Mouse (Mus musculus) liver, embryonic 12.5 days (tissue): Measurements from ENCODE around the gene Adcy4. TPM values are rescaled to one million over a fixed set of nuclear protein-coding genes. Genes with fewer than 3 reads are reported as not detected.
A peak's percentile ranks its signal among the peaks of the same experiment; 100 is the strongest.

Source experiments
- ATAC-seq: fragments of 200-750 bp; cut with Nextera tagmentation; 2 replicates; pipeline ENCODE4 v1.8.0; 2017; ENCODE audit warnings: moderate number of reproducible peaks, mild to moderate bottlenecking, moderate library complexity
- H3K27ac ChIP-seq: fragments of 300-500 bp; sonication (generic); 2 replicates; pipeline ENCODE4 v1.5.1; 2016; ENCODE audit warnings: mild to moderate bottlenecking
- H3K27me3 ChIP-seq: fragments of 300-500 bp; sonication (generic); replicated peaks from 2 replicates; pipeline ENCODE4 v1.6.1; 2016; ENCODE audit warnings: mild to moderate bottlenecking, moderate library complexity
- H3K36me3 ChIP-seq: fragments of 300-500 bp; sonication (generic); 2 replicates; pipeline ENCODE4 v1.6.1; 2016; ENCODE audit warnings: mild to moderate bottlenecking, moderate library complexity
- H3K4me1 ChIP-seq: fragments of 300-500 bp; sonication (generic); 2 replicates; pipeline ENCODE4 v1.6.1; 2016
- H3K4me2 ChIP-seq: fragments of 300-500 bp; sonication (generic); 2 replicates; pipeline ENCODE4 v1.6.1; 2016; ENCODE audit warnings: mild to moderate bottlenecking, moderate library complexity
- H3K4me3 ChIP-seq: fragments of 300-500 bp; sonication (generic); 2 replicates; pipeline ENCODE4 v1.5.1; 2016; ENCODE audit warnings: mild to moderate bottlenecking, moderate library complexity
- H3K9ac ChIP-seq: fragments of 300-500 bp; sonication (generic); 2 replicates; pipeline ENCODE4 v1.6.1; 2016; ENCODE audit warnings: mild to moderate bottlenecking, moderate library complexity
- H3K9me3 ChIP-seq: fragments of 300-500 bp; sonication (generic); replicated peaks from 2 replicates; pipeline ENCODE4 v1.6.1; 2016; ENCODE audit warnings: mild to moderate bottlenecking, moderate library complexity
- WGBS: fragments of 180-500 bp; shearing (Covaris S2); methylation state at CpG from one replicate; pipeline ENCODE4 v1.1.7; 2016; ENCODE audit not compliant: insufficient replicate concordance; 5-methylcytosine and 5-hydroxymethylcytosine counted together
- polyA plus RNA-seq: library from polyadenylated mRNA; unstranded; fragments of >200 nt; fragmentation: Nextera tagmentation; extraction: Ambion mirVana; gene quantifications from 2 replicates; pipeline ENCODE4 v1.2.1, GENCODE M21; 2016

Gene Adcy4
- polyA plus RNA-seq, 1 experiment from 2014 or later = 3.6 TPM

GRCm38 (mm10) chr14:55822991-55823762 is 39.3 kb upstream of the Adcy4 start, which contains the start of gene Nfatc4:
Nfatc4 (plus strand) TSS chr14:55823144.
- Histone ChIP-seq H3K4me1 (peaks cover 45% of the 10 kb centered on the region), H3K9ac (peak within 1 kb of the TSS; percentile 61), H3K4me2 (peak within 1 kb of the TSS; percentile 82), H3K9me3 (no peaks in the 10 kb centered on the region), H3K27me3 (peaks cover 59% of the 10 kb centered on the region), H3K27ac (peak within 1 kb of the TSS; percentile 53), H3K4me3 (peak within 1 kb of the TSS; percentile 54), H3K36me3 (no peaks in the 10 kb centered on the region)
- under 1% methylated on average over 43 of the region's 46 CpGs for WGBS
- peak; percentile 50 for ATAC-seq

- Histone ChIP-seq H3K4me2 (peak overlapping the region; percentile 82), H3K9me3 (no peaks in the 10 kb centered on the region), H3K27ac (peak overlapping the region; percentile 53), H3K9ac (peak overlapping the region; percentile 61; the same call in 1 of the 2 replicates), H3K4me3 (peak overlapping the region; percentile 54), H3K4me1 (peaks cover 41% of the 10 kb centered on the region), H3K27me3 (peaks cover 53% of the 10 kb centered on the region), H3K36me3 (no peaks in the 10 kb centered on the region)
- ATAC-seq = peak; percentile 40; the same call in 1 of the 2 replicates
- 4% methylated on average over 13 of the region's 13 CpGs for WGBS
These were observed 38.6 kb upstream of the Adcy4 start for GRCm38 (mm10) chr14:55822435-55822990.

- WGBS = 67% methylated on average over 9 of the region's 9 CpGs
- no peaks in the 10 kb centered on the region for H3K9me3 ChIP-seq
These were observed 36.7 kb upstream of the Adcy4 start for GRCm38 (mm10) chr14:55820576-55820975.

GRCm38 (mm10) chr14:55819845-55820405 is 36.0 kb upstream of the Adcy4 start:
- no peak overlapping the region for H3K9ac ChIP-seq

More at GRCm38 (mm10) chr14:55820576-55820975, 36.7 kb upstream of the Adcy4 start:
- no peak for ATAC-seq
- Histone ChIP-seq H3K27me3 (peaks cover 34% of the 10 kb centered on the region), H3K27ac (no peak overlapping the region), H3K36me3 (no peaks in the 10 kb centered on the region), H3K9ac (no peak overlapping the region), H3K4me3 (no peak overlapping the region), H3K4me2 (no peak overlapping the region), H3K4me1 (peaks cover 29% of the 10 kb centered on the region)

GRCm38 (mm10) chr14:55815310-55815751 is 31.4 kb upstream of the Adcy4 start:
- 0 out of 2 replicates have a peak, but pooled peaks have one; percentile 15 for ATAC-seq
- Histone ChIP-seq H3K4me1 (0 out of 2 replicates have a peak, but pooled peaks cover 9% of the 10 kb centered on the region), H3K27me3 (peaks cover 9% of the 10 kb centered on the region), H3K4me3 (peak overlapping the region; percentile 38), H3K4me2 (peak overlapping the region; percentile 59), H3K36me3 (no peaks in the 10 kb centered on the region), H3K9ac (no peak overlapping the region), H3K27ac (no peak overlapping the region), H3K9me3 (no peaks in the 10 kb centered on the region)
- WGBS = 29% methylated on average over 17 of the region's 17 CpGs

More at GRCm38 (mm10) chr14:55819845-55820405, 36.0 kb upstream of the Adcy4 start:
- peaks cover 27% of the 10 kb centered on the region for H3K4me1 ChIP-seq
- H3K4me2 ChIP-seq = no peak overlapping the region
- no peaks in the 10 kb centered on the region for H3K9me3 ChIP-seq
- peaks cover 34% of the 10 kb centered on the region for H3K27me3 ChIP-seq
- H3K36me3 ChIP-seq = no peaks in the 10 kb centered on the region
- ATAC-seq = no peak
- H3K4me3 ChIP-seq = no peak overlapping the region
- no peak overlapping the region for H3K27ac ChIP-seq
- WGBS = 62% methylated on average over 7 of the region's 7 CpGs

- no peaks in the 10 kb centered on the region for H3K9me3 ChIP-seq
- no peak overlapping the region for H3K9ac ChIP-seq
- H3K4me2 ChIP-seq = peak overlapping the region; percentile 59
- no peak for ATAC-seq
- peak overlapping the region; percentile 38 for H3K4me3 ChIP-seq
- H3K4me1 ChIP-seq = 0 out of 2 replicates have a peak, but pooled peaks cover 9% of the 10 kb centered on the region
- no peak overlapping the region for H3K27ac ChIP-seq
- WGBS = 21% methylated on average over 16 of the region's 16 CpGs
- H3K27me3 ChIP-seq = peaks cover 9% of the 10 kb centered on the region
- no peaks in the 10 kb centered on the region for H3K36me3 ChIP-seq
These were observed 31.0 kb upstream of the Adcy4 start for GRCm38 (mm10) chr14:55814885-55815284.

GRCm38 (mm10) chr14:55795380-55796163 is 11.7 kb upstream of the Adcy4 start:
- Histone ChIP-seq H3K4me1 (peaks cover 11% of the 10 kb centered on the region), H3K9me3 (no peaks in the 10 kb centered on the region), H3K9ac (no peak overlapping the region), H3K4me2 (0 out of 2 replicates have a peak overlapping the region, but pooled peaks have one; percentile 9), H3K36me3 (no peaks in the 10 kb centered on the region), H3K27ac (no peak overlapping the region; the same call in 1 of the 2 replicates), H3K27me3 (no peaks in the 10 kb centered on the region), H3K4me3 (no peak overlapping the region)
- WGBS = 54% methylated on average over 15 of the region's 15 CpGs
- peak; percentile 35; the same call in 1 of the 2 replicates for ATAC-seq

GRCm38 (mm10) chr14:55793946-55794345 is 10.1 kb upstream of the Adcy4 start:
- Histone ChIP-seq H3K9me3 (no peaks in the 10 kb centered on the region), H3K36me3 (no peaks in the 10 kb centered on the region), H3K4me2 (no peak overlapping the region), H3K4me3 (no peak overlapping the region), H3K27me3 (no peaks in the 10 kb centered on the region; the same call in 1 of the 2 replicates), H3K4me1 (peaks cover 12% of the 10 kb centered on the region), H3K9ac (no peak overlapping the region), H3K27ac (no peak overlapping the region)
- WGBS = 44% methylated on average over 2 of the region's 2 CpGs
- no peak for ATAC-seq

GRCm38 (mm10) chr14:55793461-55793860 is 9.6 kb upstream of the Adcy4 start:
- whole genome bisulfite sequencing = 54% methylated on average over 2 of the region's 2 CpGs
- no peak for ATAC-seq
- no peak overlapping the region for H3K9ac ChIP-seq
- no peak overlapping the region for H3K27ac ChIP-seq
- H3K4me1 ChIP-seq = peaks cover 17% of the 10 kb centered on the region
- H3K27me3 ChIP-seq = no peaks in the 10 kb centered on the region; the same call in 1 of the 2 replicates
- H3K36me3 ChIP-seq = no peaks in the 10 kb centered on the region
- H3K9me3 ChIP-seq = no peaks in the 10 kb centered on the region
- H3K4me3 ChIP-seq = no peak overlapping the region
- no peak overlapping the region for H3K4me2 ChIP-seq

- peaks cover 48% of the 10 kb centered on the region for H3K27me3 ChIP-seq
- WGBS = 2% methylated on average over 40 of the region's 40 CpGs
These were observed 4.6 kb upstream of the Adcy4 start, which contains the start of gene Ripk3 for GRCm38 (mm10) chr14:55788256-55789050. Ripk3 (minus strand) TSS chr14:55788865.

More at GRCm38 (mm10) chr14:55788256-55789050, 4.6 kb upstream of the Adcy4 start, which contains the start of gene Ripk3:
- H3K4me3 ChIP-seq = peak within 1 kb of the TSS; percentile 62
- H3K9ac ChIP-seq = peak within 1 kb of the TSS; percentile 67
- H3K36me3 ChIP-seq = peaks cover 8% of the 10 kb centered on the region; the same call in 1 of the 2 replicates
- peak within 1 kb of the TSS; percentile 88 for H3K4me2 ChIP-seq
- H3K9me3 ChIP-seq = no peaks in the 10 kb centered on the region
- peak; percentile 70 for ATAC-seq
- no peak within 1 kb of the TSS for H3K27ac ChIP-seq
- H3K4me1 ChIP-seq = peaks cover 25% of the 10 kb centered on the region
